Mouse (Mus musculus) embryo, embryonic 9.5 days (tissue): Measurements from ENCODE around the gene Gm49661.

Experiments used
- DNase-seq: peaks from one replicate; pipeline ENCODE4 v3.0.0-alpha.2; 2017; ENCODE audit errors: extremely low spot score

Gene Gm49661

GRCm38 (mm10) chr8:84969241-84970134 is at the start of gene Gm49661, which contains the start of the genes Prdx2 and Rnaseh2a:
Gene Gm49661, minus strand, starts transcription at chr8:84969433.
Gene Prdx2, plus strand, starts transcription at chr8:84969587.
Gene Rnaseh2a, minus strand, starts transcription at chr8:84969767.
- DNase-seq = peak; percentile 90

GRCm38 (mm10) chr8:85017209-85017608 is 48.0 kb upstream of the Gm49661 start:
- no peak for DNase-seq

GRCm38 (mm10) chr8:85016724-85017123 is 47.5 kb upstream of the Gm49661 start:
- no peak for DNase-seq

- no peak for DNase-seq
Measured at GRCm38 (mm10) chr8:85014431-85014830, 45.2 kb upstream of the Gm49661 start, which contains the start of gene Best2. Gene Best2, minus strand, starts transcription at chr8:85014531.

GRCm38 (mm10) chr8:85013230-85013840 is 44.1 kb upstream of the Gm49661 start:
- peak; percentile 75 for DNase-seq

- DNase-seq = no peak
Measured at GRCm38 (mm10) chr8:85011242-85011641, 42.0 kb upstream of the Gm49661 start.

GRCm38 (mm10) chr8:85007686-85008085 is 38.5 kb upstream of the Gm49661 start:
- peak; percentile 47 for DNase-seq

GRCm38 (mm10) chr8:84997649-84998295 is 28.5 kb upstream of the Gm49661 start:
- DNase-seq = peak; percentile 89

GRCm38 (mm10) chr8:84996978-84997377 is 27.7 kb upstream of the Gm49661 start:
- DNase-seq = no peak

- no peak for DNase-seq
Measured at GRCm38 (mm10) chr8:84995680-84996079, 26.4 kb upstream of the Gm49661 start.

- no peak for DNase-seq
Measured at GRCm38 (mm10) chr8:84994375-84994774, 25.1 kb upstream of the Gm49661 start.

- DNase-seq = no peak
Measured at GRCm38 (mm10) chr8:84990836-84991235, 21.6 kb upstream of the Gm49661 start.

GRCm38 (mm10) chr8:84990349-84990748 is 21.1 kb upstream of the Gm49661 start, which contains the start of gene Hook2:
Gene Hook2, plus strand, starts transcription at chr8:84990603.
- DNase-seq = peak; percentile 97

- DNase-seq = peak; percentile 89
Measured at GRCm38 (mm10) chr8:84989810-84990209, 20.6 kb upstream of the Gm49661 start.

GRCm38 (mm10) chr8:84989311-84989731 is 20.1 kb upstream of the Gm49661 start:
- DNase-seq = peak; percentile 47

- no peak for DNase-seq
Measured at GRCm38 (mm10) chr8:84987903-84988302, 18.7 kb upstream of the Gm49661 start.

- no peak for DNase-seq
Measured at GRCm38 (mm10) chr8:84987388-84987787, 18.2 kb upstream of the Gm49661 start.

GRCm38 (mm10) chr8:84986379-84986945 is 17.2 kb upstream of the Gm49661 start:
- no peak for DNase-seq

GRCm38 (mm10) chr8:84985684-84986378 is 16.6 kb upstream of the Gm49661 start:
- DNase-seq = peak; percentile 85

- DNase-seq = no peak
Measured at GRCm38 (mm10) chr8:84985049-84985683, 15.9 kb upstream of the Gm49661 start.
